Mouse (Mus musculus): Measurements from ENCODE around the gene Rgl2.

Gene Rgl2

DNA sequence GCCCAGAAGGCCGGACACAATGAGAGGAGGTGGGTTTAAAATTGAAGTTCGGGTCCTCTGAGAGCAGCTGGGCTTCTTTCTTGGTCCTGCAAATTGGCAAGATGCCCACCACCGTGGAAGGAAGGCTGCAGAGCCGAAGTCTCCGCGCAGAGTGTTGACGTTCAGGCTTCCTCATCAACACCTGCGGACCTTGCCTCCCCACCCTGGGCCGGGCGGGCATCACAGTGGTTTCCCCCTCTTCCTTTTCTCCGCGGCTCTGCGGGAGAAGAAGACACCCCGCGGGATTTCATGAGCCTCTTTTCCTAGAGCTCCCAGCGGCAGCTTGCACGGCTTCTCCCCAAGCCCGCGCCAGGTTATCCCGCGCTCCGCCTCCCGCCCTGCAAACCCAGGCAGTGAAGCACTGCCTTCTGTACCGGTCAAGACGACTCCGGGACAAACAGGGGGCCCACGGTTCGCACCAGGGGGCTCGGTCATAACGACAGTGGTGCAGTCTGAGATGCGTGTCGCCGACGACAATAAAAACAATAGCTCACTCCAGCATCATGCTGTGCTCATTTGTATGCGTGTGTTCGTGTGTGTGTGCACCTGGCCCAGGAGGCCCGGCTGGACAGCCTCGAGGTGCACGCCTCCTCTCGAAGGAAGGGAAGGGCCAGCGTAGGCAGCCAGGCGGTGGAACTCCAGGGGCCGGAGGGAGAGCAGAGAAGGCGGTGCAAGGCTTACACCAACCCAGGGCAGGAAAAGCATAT, 20.8 kb upstream of the Rgl2 start:
- in situ Hi-C loops (cut with MboI, MseI): no loop called here

DNA sequence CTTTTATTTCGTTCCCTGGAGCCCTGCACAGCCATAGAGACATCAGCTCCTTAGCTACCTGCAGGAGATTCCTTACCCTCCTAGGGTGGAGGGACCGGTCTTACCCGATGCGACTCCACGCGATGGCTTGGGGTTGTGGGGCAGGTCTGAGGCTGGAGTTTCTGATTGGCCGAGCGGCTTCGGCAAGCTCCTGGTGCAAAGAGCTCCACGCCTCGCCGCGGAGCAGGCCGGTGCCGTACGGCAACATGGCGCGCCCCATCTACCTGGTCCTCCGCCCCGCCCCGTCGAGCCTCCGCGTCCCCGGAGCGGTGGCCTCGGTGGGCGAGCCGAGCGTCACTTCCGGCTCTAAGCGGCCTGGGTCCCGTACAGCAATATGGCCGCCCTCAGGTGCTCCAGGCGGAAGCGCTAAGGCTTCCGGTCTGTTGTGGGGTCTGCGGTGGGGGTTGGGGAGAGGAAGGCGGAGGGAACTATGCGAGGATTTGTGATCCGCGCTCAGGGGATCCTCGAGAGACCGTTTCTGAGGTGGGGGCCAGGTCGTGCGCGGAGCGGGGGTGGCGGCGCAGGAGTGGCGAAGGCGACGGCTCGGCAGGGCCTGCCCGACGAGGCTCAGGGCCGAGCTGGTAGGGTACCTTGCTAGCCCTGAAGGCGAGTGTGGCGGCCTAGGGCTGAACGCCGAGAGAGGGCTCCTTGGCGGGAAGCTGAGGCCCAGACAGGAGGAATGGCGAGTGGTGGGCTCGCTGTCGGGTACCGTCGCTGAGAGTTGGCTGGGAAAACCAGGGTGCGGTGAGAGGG, 20.1 kb upstream of the Rgl2 start, which contains the start of gene Daxx:
Daxx (plus strand) TSS at position 338 of the 792 bp plus-strand sequence.
- in situ Hi-C loops (cut with MboI, MseI): no loop called here

DNA sequence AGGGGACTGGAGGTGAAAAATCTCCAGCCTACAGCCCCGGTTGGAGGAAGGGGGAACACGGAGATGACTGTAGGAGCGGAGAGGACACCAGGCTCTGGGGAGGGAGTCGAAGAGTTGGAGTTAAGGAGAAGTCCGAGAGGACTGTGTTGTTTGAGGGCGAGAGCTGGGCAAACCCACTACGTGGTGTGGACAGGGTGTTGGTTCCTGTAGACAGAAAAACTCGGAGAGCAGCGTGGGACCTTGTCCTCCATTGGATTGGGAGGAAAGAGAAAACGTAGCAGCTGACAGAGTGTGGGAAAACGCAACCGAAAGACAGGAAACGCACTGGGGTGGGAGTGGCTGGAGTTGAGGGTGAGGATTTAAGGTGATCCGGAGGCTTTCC, 19.5 kb upstream of the Rgl2 start:
- in situ Hi-C loops (cut with MboI, MseI): no loop called here

DNA sequence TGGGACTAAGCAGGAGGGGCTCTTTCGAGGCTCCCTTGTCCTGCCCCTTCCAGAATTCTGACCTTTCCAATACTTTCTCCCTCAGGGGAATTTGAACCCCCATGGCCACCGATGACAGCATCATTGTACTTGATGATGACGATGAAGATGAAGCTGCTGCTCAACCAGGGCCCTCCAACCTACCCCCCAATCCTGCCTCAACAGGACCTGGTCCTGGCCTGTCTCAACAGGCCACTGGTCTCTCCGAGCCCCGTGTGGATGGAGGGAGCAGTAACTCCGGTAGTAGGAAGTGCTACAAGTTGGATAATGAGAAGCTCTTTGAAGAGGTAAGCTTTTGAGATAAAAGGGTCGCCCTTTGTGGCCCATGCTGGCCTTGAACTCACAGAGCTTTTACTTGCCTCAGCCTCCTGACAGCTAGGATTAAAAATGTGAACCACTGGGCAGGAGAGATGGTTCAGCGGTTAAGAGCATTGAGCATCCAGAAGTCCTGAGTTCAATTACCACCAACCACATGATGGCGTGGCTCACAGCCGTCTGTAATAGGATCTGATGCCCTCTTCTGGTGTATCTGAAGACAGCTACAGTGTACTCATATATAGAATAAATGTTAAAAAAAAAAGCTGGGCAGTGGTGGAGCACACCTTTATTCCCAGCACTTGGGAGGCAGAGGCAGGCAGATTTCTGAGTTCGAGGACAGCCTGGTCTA, 18.8 kb upstream of the Rgl2 start:
- in situ Hi-C loops (cut with MboI, MseI): no loop called here

DNA sequence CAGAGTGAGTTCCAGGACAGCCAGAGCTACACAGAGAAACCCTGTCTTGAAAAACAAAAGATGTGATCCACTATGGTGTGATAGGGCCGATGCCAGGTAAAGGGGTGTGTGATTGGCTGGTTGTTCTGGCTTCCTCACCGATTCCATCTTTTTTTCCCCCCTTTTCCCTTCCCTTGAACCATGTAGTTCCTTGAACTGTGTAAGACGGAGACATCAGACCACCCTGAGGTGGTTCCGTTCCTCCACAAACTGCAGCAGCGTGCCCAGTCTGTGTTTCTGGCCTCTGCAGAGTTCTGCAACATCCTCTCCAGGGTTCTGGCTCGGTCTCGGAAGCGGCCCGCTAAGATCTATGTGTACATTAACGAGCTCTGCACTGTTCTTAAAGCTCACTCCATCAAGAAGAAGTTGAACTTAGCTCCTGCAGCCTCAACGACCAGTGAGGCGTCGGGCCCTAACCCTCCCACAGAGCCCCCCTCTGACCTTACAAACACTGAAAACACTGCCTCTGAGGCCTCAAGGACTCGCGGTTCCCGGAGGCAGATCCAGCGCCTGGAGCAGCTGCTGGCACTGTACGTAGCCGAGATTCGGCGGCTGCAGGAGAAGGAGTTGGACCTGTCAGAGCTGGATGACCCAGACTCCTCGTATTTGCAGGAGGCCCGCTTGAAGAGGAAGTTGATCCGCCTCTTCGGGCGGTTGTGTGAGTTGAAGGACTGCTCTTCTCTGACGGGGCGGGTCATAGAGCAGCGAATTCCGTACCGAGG, 18.1 kb upstream of the Rgl2 start:
- in situ Hi-C loops (cut with MboI, MseI): no loop called here

DNA sequence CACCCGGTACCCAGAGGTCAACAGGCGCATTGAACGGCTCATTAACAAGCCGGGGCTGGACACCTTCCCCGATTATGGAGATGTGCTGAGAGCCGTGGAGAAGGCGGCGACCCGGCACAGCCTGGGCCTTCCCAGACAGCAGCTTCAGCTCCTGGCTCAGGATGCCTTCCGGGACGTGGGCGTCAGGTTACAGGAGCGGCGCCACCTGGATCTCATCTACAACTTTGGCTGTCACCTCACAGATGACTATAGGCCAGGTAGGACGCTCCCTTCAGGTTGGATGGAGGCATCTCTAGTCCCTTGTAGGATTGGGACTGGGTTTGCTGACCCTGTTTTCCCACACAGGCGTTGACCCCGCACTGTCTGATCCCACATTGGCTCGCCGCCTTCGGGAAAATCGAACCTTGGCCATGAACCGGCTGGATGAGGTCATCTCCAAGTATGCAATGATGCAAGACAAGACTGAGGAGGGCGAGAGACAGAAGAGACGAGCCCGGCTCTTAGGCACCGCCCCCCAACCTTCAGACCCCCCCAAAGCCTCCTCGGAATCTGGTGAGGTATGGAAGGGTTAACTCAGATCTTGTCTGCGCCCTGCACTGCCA, 17.4 kb upstream of the Rgl2 start:
- in situ Hi-C loops (cut with MboI, MseI): no loop called here

DNA sequence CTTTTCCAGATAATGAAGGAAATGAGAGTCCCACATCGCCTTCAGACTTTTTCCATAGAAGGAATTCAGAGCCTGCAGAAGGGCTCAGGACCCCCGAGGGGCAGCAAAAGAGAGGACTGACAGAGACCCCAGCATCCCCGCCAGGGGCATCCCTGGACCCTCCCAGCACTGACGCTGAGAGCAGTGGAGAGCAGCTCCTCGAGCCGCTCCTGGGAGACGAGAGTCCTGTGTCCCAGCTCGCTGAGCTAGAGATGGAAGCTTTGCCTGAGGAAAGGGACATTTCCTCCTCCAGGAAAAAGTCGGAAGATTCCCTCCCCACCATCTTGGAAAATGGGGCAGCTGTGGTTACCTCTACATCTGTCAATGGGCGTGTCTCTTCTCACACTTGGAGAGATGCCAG, 16.1 kb upstream of the Rgl2 start:
- in situ Hi-C loops (cut with MboI, MseI): no loop called here

DNA sequence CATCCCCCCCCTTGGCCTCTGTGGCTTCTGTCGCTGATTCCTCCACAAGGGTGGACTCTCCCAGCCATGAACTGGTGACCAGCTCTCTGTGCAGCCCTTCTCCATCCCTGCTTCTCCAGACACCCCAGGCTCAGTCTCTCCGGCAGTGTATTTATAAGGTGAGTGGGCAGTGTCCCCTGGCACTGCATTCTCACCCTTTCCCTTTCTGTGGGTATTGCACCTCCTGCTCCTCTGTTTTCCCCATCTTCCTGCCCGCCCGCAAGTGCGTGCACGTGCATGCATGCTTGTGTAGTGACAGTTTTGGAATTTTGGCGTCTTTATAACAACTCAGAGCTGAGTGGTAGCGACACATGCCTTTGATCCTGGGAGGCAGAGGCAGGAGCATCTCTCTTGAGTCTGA, 15.4 kb upstream of the Rgl2 start:
- in situ Hi-C loops (cut with MboI, MseI): no loop called here

DNA sequence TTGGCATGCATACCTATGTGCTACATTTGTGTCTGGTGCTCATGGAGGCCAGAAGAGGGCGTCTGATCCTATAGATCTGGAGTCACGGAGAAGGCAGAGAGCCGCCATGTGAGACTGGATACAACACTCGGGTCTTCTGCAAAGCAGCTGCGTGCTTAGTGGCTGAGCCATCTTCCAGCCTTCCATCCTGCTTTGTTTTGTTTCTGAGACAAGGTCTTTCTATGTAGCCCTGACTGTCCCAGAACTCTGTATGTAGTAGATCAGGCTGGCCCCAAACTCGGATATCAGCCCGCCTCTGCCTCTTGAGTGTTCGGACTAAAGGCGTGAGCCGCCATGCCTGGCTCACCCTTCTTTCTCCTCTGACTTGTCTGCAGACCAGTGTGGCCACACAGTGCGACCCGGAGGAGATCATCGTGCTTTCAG, 14.4 kb upstream of the Rgl2 start:
- in situ Hi-C loops (cut with MboI, MseI): no loop called here

DNA sequence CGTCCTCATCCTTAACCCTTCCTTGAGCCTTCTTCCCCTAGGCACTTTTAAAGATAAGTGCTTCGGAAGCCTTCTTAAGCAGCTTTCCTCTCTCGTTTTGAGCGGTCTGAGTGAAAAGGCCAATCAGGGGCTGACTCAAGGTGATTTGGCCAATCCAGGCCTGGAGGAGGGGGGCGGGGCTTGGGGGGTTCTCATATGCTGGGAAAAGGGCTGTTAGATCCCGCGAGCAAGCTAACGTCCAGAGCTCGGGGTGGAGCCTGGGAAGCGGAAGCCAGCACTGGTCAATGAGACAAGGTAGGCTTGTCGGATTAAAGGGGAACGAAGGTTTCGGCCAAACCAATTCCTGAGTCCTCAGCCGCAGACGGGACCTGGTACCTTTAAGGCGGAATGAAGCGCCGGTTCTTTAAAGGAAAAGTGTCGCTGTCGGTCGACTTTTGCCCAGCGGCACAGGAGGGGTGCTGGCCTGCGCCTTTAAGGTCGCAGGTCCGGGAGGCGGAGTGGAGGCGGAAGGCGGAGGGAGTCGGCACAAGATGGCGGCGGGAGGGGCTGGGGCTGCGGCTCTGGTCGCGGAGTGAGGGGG, 13.6 kb upstream of the Rgl2 start, which contains the start of the genes Tapbp and Zbtb22:
Tapbp (plus strand) TSS at position 229 of the 580 bp plus-strand sequence.
Zbtb22 (plus strand) TSS at position 234 of the 580 bp plus-strand sequence.
- in situ Hi-C loops (cut with MboI, MseI): no loop called here

DNA sequence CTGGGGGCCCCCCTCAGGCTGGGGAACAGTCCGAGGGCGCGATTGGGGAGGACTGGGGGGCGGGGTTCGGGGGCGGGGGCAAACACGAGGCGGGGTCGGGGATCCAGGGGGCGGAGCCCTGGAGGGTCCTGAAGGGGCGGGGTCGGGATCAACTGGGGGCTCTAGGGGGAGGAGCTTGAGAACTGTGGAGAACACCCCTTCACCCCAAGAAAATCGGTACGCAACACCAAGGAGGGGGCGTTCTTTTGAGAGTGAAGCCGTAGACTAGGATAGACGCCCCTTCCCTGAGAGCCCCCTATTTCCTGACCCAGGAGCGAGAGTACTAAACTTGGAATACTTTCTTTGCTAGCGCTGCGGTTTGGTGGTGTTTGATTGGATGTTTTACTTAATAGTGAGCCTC, 13.0 kb upstream of the Rgl2 start:
- in situ Hi-C loops (cut with MboI, MseI): no loop called here

DNA sequence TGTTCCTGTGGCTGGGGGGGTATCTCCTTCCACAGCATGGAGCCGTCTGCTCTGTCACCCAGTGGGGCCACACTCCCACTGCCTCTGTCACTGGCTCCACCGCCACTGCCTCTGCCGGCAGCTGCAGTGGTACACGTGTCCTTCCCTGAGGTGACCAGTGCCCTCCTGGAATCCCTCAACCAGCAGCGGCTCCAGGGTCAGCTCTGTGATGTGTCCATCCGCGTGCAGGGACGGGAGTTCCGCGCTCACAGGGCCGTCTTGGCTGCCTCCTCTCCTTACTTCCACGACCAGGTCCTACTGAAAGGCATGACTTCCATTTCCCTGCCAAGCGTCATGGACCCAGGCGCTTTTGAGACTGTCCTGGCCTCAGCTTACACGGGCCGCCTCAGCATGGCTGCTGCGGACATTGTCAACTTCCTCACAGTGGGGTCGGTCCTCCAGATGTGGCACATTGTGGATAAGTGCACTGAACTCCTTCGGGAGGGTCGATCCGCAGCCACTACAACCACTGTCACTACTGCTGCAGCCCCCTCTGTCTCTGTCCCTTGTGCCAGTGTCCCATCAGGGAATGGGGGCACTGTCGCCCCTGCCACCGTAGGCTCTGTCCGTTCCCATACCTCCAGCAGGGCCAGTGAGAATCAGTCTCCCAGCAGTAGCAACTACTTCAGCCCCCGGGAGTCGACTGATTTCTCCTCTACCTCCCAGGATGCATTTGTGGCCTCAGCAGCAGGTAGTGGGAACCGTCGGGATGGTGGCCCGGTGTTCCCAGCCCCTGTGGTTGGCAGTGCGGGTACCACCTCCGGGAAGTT, 12.3 kb upstream of the Rgl2 start:
- in situ Hi-C loops (cut with MboI, MseI): no loop called here

DNA sequence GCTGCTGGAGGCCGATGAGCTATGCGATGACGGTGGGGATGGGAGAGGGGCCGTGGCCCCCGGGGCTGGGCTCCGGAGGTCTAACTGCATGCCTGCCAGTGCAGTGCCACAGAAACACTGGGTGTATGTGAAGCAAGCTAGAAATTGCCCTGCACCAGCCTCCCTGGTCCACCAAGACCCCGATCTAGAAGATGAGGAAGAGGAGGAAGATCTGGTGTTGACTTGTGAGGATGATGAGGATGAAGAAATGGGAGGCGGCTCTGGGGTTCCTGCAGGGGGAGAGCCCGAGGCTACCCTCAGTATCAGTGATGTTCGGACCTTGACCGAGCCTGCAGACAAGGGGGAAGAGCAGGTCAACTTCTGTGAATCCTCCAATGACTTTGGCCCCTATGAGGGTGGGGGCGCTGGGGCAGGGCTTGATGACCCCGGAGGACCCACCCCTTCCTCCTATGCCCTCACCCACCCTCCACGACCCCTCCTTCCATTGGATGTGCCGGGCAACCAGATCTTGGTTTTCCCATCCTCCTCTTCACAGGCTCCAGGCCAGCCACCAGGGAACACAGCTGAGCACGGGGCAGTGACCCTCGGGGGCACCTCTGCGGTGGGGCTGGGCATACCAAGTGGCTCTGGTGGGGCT, 11.6 kb upstream of the Rgl2 start:
- in situ Hi-C loops (cut with MboI, MseI): no loop called here

DNA sequence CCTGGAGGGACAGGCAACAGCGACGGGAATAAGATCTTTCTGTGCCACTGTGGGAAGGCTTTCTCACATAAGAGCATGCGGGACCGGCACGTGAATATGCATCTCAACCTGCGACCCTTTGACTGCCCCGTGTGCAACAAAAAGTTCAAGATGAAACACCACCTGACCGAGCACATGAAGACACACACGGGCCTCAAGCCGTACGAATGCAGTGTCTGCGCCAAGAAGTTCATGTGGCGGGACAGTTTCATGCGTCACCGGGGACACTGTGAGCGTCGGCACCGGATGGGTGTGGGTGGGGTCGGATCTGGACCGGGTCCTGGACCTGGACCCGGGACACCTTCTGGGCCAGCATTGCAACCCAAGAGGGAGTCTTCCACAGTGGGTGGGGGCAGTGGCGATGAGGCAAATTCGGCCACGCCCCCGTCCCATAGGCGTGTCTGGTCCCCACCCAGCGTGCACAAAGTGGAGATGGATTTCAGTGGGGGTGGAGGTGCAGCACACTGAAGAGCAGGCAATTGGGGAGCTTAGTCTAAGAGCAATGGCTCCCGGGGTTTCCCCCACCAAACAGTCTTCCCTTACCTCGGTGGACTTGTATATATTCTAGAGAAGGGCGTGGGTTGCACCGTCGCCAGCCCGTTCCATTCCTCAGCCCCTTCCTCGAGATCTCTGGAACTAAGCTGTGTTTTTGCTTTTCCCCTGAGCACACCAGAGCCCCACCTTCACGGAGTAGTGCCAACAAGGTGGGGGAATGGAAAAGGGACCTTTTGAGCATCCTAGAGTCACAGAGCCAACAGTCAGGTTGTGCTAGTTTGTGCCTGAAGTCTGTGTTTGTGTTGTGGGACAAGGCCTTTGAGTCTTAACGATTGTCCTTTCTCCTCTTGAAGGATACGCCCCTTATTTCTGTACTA, 10.8 kb upstream of the Rgl2 start:
- in situ Hi-C loops (cut with MboI, MseI): no loop called here

DNA sequence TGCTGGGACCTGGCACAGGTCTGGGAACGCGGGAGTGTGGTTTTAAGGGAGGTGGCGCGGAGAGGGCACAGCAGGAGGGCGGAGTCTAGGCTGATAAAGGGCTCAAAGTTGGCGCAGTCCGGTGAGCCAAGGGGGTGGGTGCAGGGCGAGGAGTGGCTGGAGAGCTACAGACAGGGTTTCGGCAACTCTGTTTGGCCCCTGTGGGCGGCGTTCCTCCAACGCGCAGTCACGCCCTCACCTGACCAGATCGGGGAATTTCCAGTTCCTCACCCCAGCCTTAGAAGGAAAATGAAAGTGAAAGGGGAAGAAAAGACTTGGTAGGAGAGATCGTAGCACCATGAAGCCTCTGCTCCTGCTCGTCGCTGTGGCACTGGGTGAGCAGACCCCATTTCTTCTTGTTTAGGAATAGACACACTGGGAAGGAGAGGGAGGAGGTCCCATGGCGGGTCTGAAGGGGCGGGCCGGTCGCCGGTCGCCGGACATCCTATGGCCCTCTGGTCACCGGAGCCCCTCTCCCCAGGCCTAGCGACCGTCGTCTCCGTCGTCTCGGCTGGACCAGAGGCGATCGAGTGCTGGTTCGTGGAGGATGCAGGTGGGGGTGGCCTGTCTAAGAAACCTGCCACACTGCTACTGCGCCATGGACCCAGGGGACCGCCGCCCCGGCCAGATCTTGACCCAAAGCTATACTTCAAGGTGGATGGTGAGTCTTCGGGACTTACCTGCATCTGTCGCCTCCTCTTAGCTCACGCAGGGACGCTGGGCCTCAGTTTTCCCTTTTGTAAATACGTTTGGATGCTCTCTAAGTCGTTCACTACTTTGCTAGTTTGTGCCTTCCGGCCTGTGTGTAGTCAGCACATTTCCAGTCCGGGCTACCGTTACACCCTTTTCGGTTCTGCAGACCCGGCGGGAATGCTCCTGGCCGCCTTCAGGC, 9.7 kb upstream of the Rgl2 start:
- in situ Hi-C loops (cut with MboI, MseI): no loop called here

DNA sequence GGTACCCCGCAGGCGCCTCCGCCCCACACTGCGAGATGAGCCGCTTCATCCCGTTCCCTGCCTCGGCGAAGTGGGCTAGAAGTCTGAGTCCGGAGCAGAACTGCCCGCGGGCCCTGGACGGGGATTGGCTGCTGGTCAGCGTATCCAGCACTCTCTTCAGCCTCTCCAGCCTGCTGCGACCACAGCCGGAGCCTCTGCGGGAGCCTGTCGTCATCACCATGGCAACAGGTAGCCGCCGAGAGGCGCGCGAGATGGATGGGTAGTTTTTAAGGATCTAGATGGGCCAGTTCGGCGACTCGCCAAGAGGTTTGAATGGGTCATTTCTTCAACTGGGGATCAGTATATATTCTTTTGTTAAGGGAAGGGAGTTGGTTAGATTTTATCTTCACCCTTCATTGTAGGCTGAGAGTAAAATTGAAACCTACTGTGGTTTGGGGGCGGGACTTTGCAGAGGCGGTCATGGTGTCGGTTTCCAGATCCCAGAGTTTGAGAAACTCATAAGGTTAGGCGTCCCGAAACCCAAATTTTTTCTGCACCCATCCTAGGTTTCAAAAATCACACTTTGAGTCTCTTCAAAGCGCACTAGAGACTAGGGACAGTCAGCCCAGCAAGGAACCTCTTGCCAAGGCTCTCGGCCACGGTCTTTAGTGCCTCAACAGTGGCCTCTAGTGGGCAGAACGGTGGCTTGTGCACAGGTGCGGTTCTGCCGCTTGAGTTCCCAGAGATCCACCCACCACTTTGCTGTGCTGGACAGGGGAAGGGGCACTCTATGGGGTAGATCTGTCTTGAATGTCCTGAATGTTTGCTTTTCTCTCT, 8.9 kb upstream of the Rgl2 start:
- in situ Hi-C loops (cut with MboI, MseI): no loop called here

Data from T-helper 2 cell (primary cell).